Mouse (Mus musculus) CH12.LX (cell line): ENCODE results near the gene Aig1.

Experiments
- CTCF ChIP-seq, 2 experiments: IDR thresholded peaks in 1 of 2; conservative IDR thresholded peaks in 1 of 2; 2 replicates each; pipeline ENCODE4 v1.5.1; 2011 to 2012; ENCODE audit warnings: low read depth in 2 of 2, low read length in 2 of 2, improper control_type of control experiment in 1 of 2, inconsistent platforms in 1 of 2, mild to moderate bottlenecking in 1 of 2, moderate library complexity in 1 of 2
- MYC ChIP-seq: IDR thresholded peaks from 2 replicates; pipeline ENCODE4 v1.6.1; 2011; ENCODE audit warnings: low read depth, mild to moderate bottlenecking, improper control_type of control experiment, low read length
- NRF1 ChIP-seq: IDR thresholded peaks from 2 replicates; pipeline ENCODE4 v1.6.1; 2014; ENCODE audit warnings: low read depth, mild to moderate bottlenecking, inconsistent platforms, low read length, improper control_type of control experiment, moderate library complexity
- POLR2A ChIP-seq: IDR thresholded peaks from 2 replicates; pipeline ENCODE4 v1.6.1; 2011; ENCODE audit warnings: low read depth, mild to moderate bottlenecking, improper control_type of control experiment, low read length
- TBP ChIP-seq: conservative IDR thresholded peaks from 2 replicates; pipeline ENCODE4 v1.6.1; 2011; ENCODE audit warnings: low read depth, low read length, improper control_type of control experiment
- UBTF ChIP-seq: IDR thresholded peaks from 2 replicates; pipeline ENCODE4 v1.6.1; 2012; ENCODE audit warnings: low read depth, mild to moderate bottlenecking, inconsistent platforms, low read length, improper control_type of control experiment, moderate library complexity
- USF1 ChIP-seq: IDR thresholded peaks from 2 replicates; pipeline ENCODE4 v1.6.1; 2014; ENCODE audit warnings: low read depth, mild to moderate bottlenecking, inconsistent platforms, low read length, improper control_type of control experiment
- USF2 ChIP-seq: conservative IDR thresholded peaks from 2 replicates; pipeline ENCODE4 v1.6.1; 2011; ENCODE audit warnings: low read depth, low read length, improper control_type of control experiment
- ZNF384 ChIP-seq: IDR thresholded peaks from 2 replicates; pipeline ENCODE4 v1.6.1; 2012; ENCODE audit warnings: low read depth, low read length, improper control_type of control experiment, inconsistent platforms

GRCm38 (mm10) chr10:13808291-13808690 is 60.5 kb downstream of the Aig1 start:
- TF ChIP-seq POLR2A (no peak), TBP (no peak), NRF1 (no peak), ZNF384 (no peak), CTCF (conservative IDR thresholded peaks at IDR 0.05 in 1 of 2, IDR thresholded peaks at IDR 0.05 in 1 of 2; ENCODE audit: low read depth in 2 of 2, low read length in 2 of 2) (no peak), USF1 (no peak), MYC (no peak), UBTF (no peak), USF2 (no peak)
